Mouse (Mus musculus): ENCODE data around the gene Map4k3.

DNA sequence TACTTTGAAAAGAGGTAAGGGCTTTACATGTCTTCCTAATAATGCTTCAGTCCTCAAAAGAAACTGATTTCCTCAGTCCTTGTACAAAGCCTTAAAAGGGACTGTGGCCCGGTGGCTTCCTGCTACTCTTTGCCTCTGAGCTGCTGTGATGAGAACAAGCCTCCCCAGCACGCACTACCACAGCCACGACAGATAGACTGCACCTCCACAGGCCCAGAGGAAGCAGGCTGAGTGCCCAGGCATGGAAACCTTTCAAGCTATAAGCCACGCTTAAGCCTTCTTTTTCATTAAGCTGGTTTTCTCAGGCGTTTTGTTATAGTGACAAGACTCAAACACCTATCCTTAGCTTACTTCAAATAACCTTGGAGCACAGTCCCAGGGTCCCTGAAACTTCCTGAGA, 10.0 kb downstream of the Map4k3 start:
- TF ChIP-seq CTCF (IDR thresholded peaks at IDR 0.05; ENCODE audit: control insufficient read depth, insufficient read depth, insufficient replicate concordance, low read depth, low read length) (no peak), POLR2A (IDR thresholded peaks at IDR 0.05; ENCODE audit: control insufficient read depth, low read depth, low read length) (no peak)
